Mouse (Mus musculus) olfactory bulb, adult 2 months (tissue): ENCODE results near the gene Gsn.

Source experiments
- CTCF ChIP-seq: fragments of 200-500 bp; IDR thresholded peaks from 2 replicates; pipeline ENCODE4 v1.5.1; 2012; ENCODE audit warnings: low read depth, mild to moderate bottlenecking, low read length, moderate library complexity; ENCODE audit not compliant: insufficient read depth
- POLR2A ChIP-seq: fragments of 200-500 bp; IDR thresholded peaks from 2 replicates; pipeline ENCODE4 v1.6.1; 2012; ENCODE audit warnings: mild to moderate bottlenecking, low read depth, low read length, moderate library complexity; ENCODE audit not compliant: insufficient read depth

DNA sequence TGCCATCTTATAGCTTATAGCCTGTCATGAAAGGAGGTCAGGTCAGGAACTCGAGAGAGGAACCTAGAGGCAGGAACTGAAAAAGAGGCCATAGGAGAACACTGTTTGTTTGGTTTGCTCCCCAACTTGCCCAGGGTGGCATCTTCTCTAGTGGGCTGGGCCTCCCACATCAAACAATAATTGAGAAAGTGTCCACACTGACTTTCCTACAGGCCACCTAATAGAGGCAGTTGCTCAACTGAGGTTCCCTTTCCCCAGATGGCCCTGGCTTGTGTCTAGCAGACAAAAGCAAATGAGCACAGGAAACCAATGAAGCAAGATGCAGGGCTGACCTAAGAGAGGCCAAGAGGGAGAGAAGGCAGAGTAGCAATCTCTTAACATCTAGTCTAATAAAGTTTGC, 52.0 kb downstream of the Gsn start:
- no peak for TF ChIP-seq POLR2A
- TF ChIP-seq CTCF, result no peak
